Mouse (Mus musculus) neural tube, embryonic 11.5 days (tissue): ENCODE data around the gene Cenpq. TPM values are rescaled to one million over a fixed set of nuclear protein-coding genes. Genes with fewer than 3 reads are reported as not detected.

Experiments
- ATAC-seq: fragments of 200-750 bp; cut with Nextera tagmentation; 2 replicates; pipeline ENCODE4 v1.8.0; 2017; ENCODE audit warnings: moderate number of reproducible peaks, mild to moderate bottlenecking, moderate TSS enrichment, moderate library complexity; ENCODE audit not compliant: insufficient read depth, low FRiP score, low TSS enrichment
- DNase-seq: peaks from one replicate; pipeline ENCODE4 v3.0.0-alpha.2; 2015; ENCODE audit warnings: low spot score
- H3K27ac ChIP-seq: fragments of 300-500 bp; sonication (generic); 2 replicates; pipeline ENCODE4 v1.5.1; 2014; ENCODE audit warnings: low read depth, mild to moderate bottlenecking, low read length
- H3K27me3 ChIP-seq: fragments of 300-500 bp; sonication (generic); 2 replicates; pipeline ENCODE4 v1.6.1; 2014; ENCODE audit warnings: mild to moderate bottlenecking, low read length, mixed read lengths; ENCODE audit not compliant: control insufficient read depth, insufficient read depth
- H3K36me3 ChIP-seq: fragments of 300-500 bp; sonication (generic); 2 replicates; pipeline ENCODE4 v1.6.1; 2014; ENCODE audit warnings: mild to moderate bottlenecking, low read length, moderate library complexity, mixed read lengths; ENCODE audit not compliant: control insufficient read depth, insufficient read depth
- H3K4me1 ChIP-seq: fragments of 300-500 bp; sonication (generic); 2 replicates; pipeline ENCODE4 v1.6.1; 2014; ENCODE audit warnings: low read length, mixed read lengths; ENCODE audit not compliant: control insufficient read depth, insufficient read depth
- H3K4me2 ChIP-seq: fragments of 300-500 bp; sonication (generic); 2 replicates; pipeline ENCODE4 v1.6.1; 2014; ENCODE audit warnings: low read depth, mild to moderate bottlenecking, moderate library complexity
- H3K4me3 ChIP-seq: fragments of 300-500 bp; sonication (generic); 2 replicates; pipeline ENCODE4 v1.5.1; 2014; ENCODE audit warnings: low read depth, low read length
- H3K9ac ChIP-seq: fragments of 300-500 bp; sonication (generic); 2 replicates; pipeline ENCODE4 v1.6.1; 2014; ENCODE audit warnings: mild to moderate bottlenecking, low read length
- H3K9me3 ChIP-seq: fragments of 300-500 bp; sonication (generic); 2 replicates; pipeline ENCODE4 v1.6.1; 2016; ENCODE audit warnings: low read length; ENCODE audit not compliant: control insufficient read depth
- WGBS: fragments of 180-500 bp; shearing (Covaris S2); extraction: QIAGEN DNeasy Blood & Tissue Kit; methylation state at CpG from one replicate; pipeline ENCODE4 v1.1.7; 2014; 5-methylcytosine and 5-hydroxymethylcytosine counted together
- polyA plus RNA-seq: library from polyadenylated mRNA; unstranded; fragments of >200 nt; fragmentation: Nextera tagmentation; extraction: Ambion mirVana; gene quantifications from 2 replicates; pipeline ENCODE4 v1.2.1, GENCODE M21; 2014

Gene Cenpq
- polyA plus RNA-seq, 1 experiment from 2014 or later = 34.7 TPM

- WGBS = 32% methylated on average over 3 of the region's 3 CpGs
- Histone ChIP-seq H3K27ac (no peak overlapping the region), H3K9ac (no peak overlapping the region), H3K9me3 (no peaks in the 10 kb centered on the region), H3K36me3 (no peaks in the 10 kb centered on the region), H3K4me1 (no peaks in the 10 kb centered on the region), H3K4me3 (no peak overlapping the region), H3K4me2 (no peak overlapping the region), H3K27me3 (no peaks in the 10 kb centered on the region; the same call in 1 of the 2 replicates)
- ATAC-seq (no peak), DNase-seq (no peak)
Measured at GRCm38 (mm10) chr17:40877741-40878140, 57.1 kb downstream of the Cenpq start.

- no peak overlapping the region for H3K4me3 ChIP-seq
- 97% methylated on average over 1 of the region's 1 CpGs for WGBS
- no peak for ATAC-seq
Measured at GRCm38 (mm10) chr17:40875568-40875967, 59.3 kb downstream of the Cenpq start.

GRCm38 (mm10) chr17:40874701-40875100, 60.1 kb downstream of the Cenpq start:
- ATAC-seq (no peak), DNase-seq (no peak)
- WGBS = 88% methylated on average over 3 of the region's 3 CpGs
- Histone ChIP-seq H3K27me3 (no peaks in the 10 kb centered on the region), H3K4me2 (no peak overlapping the region), H3K27ac (no peak overlapping the region), H3K4me3 (no peak overlapping the region), H3K36me3 (no peaks in the 10 kb centered on the region), H3K9me3 (no peaks in the 10 kb centered on the region), H3K9ac (no peak overlapping the region), H3K4me1 (no peaks in the 10 kb centered on the region)

More at GRCm38 (mm10) chr17:40875568-40875967, 59.3 kb downstream of the Cenpq start:
- Histone ChIP-seq H3K36me3 (no peaks in the 10 kb centered on the region), H3K4me2 (no peak overlapping the region), H3K9me3 (no peaks in the 10 kb centered on the region), H3K27ac (no peak overlapping the region), H3K9ac (no peak overlapping the region), H3K4me1 (no peaks in the 10 kb centered on the region), H3K27me3 (no peaks in the 10 kb centered on the region)
- DNase-seq = no peak

- Histone ChIP-seq H3K27me3 (no peaks in the 10 kb centered on the region), H3K9me3 (no peaks in the 10 kb centered on the region), H3K36me3 (no peaks in the 10 kb centered on the region), H3K9ac (no peak overlapping the region), H3K27ac (no peak overlapping the region), H3K4me2 (no peak overlapping the region), H3K4me3 (no peak overlapping the region), H3K4me1 (no peaks in the 10 kb centered on the region)
- 44% methylated on average over 2 of the region's 2 CpGs for WGBS
- no peak for ATAC-seq
- no peak for DNase-seq
Measured at GRCm38 (mm10) chr17:40873582-40874011, 61.2 kb downstream of the Cenpq start.

Other genes starting within 250 kb of the Cenpq start
- gene Esp1, start 207.9 kb downstream of the Cenpq start, polyA plus RNA-seq = not detected in 2 replicates
- gene Crisp2, start 128.0 kb downstream of the Cenpq start, polyA plus RNA-seq = not detected in 2 replicates
- gene Rhag, start 123.9 kb downstream of the Cenpq start, polyA plus RNA-seq = 4.4 and 6.9 TPM in 2 replicates
- gene 9130008F23Rik, start 54.5 kb downstream of the Cenpq start, polyA plus RNA-seq = 0.91 and 0.93 TPM in 2 replicates
- not detected in 2 replicates for gene Glyatl3, start 20.7 kb downstream of the Cenpq start, polyA plus RNA-seq
- gene Mut, start 362 bp downstream of the Cenpq start, polyA plus RNA-seq = 31.1 and 32.0 TPM in 2 replicates